Mouse (Mus musculus) mouse embryonic stem cell (cell line): ENCODE data around the gene Eif3m.
"Not testable (repeated sequence)": the region's sequence is repeated elsewhere in the genome, so short reads cannot be mapped to it uniquely, and the experiment has no call there.

Source experiments
- in situ Hi-C, 2 experiments: fragments of 300-500 bp; cut with MboI; formaldehyde crosslinking; loops; 1 replicate in 1 of 2; 3 replicates in 1 of 2; pipeline ENCODE4 v1.14.3; 2019 to 2020; ENCODE audit warnings: low sequenced_read_pairs in 2 of 2, low pct_unique_long_range_greater_than_20kb in 1 of 2, mixed read lengths in 1 of 2; ENCODE audit not compliant: unreplicated experiment in 1 of 2

Eif3m gene

GRCm38 (mm10) chr2:105016967-105017287 is at the start of gene Eif3m:
Eif3m (minus strand) TSS chr2:105017080.
- in situ Hi-C loops, result no loop called here

DNA sequence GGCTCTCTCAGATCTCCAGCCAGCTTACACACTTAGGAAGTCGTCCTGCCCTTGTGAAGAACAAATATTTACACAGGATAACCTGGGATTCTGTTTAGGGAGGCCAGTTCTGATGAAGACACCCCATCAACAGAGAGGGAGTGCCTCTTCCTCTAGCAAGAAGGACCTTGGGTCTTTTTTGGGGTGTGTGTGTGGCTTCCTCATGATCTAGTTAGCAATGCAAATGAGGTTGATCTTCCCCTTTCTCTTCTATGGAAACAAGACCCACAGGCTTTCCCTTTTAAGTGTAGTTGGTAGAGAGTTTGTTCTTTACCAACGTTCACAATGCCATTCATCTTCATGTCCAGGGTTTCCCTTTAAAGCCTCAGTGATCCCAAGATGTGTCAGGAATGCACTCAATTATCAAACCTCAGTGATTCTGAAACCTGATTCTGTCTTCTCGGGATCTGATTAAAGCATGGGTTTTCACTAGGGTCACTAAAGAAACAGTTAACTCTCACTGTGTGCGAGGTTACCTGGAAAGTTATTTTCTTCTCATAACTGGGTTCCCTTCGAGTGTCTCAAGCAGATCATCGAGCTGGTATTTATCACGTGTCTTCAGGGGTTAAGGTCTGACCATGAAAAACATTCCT is 46.0 kb upstream of the Eif3m start:
- in situ Hi-C loops, result no loop called here

GRCm38 (mm10) chr2:105058577-105059116 is 41.8 kb upstream of the Eif3m start:
- in situ Hi-C loops, result no loop called here

GRCm38 (mm10) chr2:105055529-105055928 is 38.6 kb upstream of the Eif3m start:
- in situ Hi-C loops, result no loop called here

GRCm38 (mm10) chr2:105048301-105048700 is 31.4 kb upstream of the Eif3m start:
- in situ Hi-C loops, result no loop called here

DNA sequence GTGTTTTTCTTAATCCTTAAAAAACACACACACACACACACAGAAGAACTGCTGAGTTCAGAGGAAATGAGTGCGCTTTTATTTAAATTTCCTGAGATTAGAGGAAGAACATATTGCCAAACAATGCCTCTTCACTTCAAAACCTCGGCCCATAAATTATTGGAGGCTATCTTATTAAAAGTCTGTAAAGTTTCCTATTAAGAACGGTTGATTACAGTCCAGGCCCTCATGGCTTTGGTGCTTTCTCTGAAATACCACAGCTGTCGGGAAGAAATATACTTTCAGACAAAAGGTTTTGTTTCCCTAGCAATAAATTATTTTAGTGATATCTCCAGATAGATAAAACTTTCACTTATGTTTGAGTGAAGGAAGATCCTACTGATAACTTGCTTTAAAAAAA is 26.3 kb upstream of the Eif3m start:
- in situ Hi-C loops, result no loop called here

DNA sequence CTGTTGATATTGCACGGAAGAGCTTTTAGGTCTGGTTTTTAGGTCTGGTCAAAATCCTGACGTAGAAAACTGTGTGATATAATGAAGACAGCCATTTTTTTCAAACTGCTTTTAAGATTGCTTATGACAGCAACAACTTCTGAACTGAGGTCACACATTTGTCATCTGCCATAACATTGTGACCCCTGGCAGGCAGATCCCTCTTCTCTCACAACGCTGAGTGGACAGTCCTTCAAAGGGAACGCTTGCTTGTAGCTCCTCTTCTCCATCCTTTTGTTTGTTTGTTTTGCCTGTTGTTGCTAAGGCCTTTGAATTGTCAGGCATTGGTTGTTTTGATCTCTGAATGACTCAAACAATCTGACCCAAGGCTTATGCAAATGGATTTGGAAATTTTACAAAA is 24.0 kb upstream of the Eif3m start:
- in situ Hi-C loops, result no loop called here

GRCm38 (mm10) chr2:105038879-105039278 is 22.0 kb upstream of the Eif3m start:
- in situ Hi-C loops, result no loop called here

DNA sequence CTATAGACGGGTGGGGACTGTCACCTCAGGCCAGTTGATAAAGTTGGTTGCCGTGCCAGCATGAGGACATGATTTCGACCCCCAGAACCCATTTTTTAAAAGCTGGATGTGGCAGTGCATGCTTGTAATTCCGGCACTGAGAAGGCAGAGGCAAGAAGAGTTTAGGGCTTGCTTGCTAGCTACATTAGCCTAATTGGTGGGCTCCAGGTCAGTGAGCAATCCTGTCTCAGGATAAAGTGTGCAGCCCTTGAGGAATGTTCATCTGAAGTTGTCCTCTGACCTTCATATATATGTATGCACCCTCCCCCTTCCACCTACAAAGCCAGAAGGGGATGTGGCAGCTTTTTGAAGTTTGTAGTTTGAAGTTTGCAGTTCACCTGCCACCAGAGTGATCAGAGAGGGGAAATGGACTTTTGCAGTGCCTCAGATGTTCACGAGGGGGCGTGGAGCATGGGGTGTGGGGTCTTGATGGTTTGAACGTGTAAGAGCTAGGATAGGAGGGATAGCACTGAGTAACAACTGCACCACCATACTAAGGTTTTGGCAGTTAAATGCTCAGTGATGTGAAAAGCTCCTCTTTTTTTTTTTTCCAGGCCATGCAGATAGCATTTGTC is 21.2 kb upstream of the Eif3m start:
- in situ Hi-C loops, result no loop called here

DNA sequence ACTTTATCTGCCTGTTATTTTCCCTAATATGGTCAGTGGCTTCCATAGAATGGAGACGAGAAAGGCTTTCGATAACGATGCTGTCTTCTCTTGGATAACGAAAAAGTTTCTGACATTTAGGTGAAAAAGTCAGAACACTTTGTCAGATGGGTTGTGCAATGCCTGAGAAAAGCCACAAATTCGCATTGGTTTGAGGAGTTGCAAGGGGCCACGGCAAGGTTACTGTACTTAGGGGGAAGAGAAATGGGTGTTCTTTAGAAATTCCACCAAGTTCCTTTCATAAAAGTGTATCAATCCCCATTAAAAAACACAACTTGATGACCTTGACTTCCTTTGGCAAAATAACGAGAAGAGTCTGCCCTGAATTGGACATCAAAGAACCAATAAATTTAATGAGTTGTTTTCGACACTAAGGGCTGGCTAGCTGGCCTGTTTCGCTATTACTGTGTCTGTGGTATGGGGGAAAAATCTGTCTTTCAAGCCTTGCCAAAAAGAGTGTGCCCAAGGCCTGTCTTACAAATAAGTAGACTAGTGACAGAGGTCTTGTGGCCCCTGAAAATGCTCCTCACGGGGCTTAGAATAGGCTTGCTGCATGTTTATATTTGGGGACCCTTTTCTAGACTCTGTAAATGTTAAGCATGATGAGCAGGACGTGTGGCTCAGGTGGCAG is 19.7 kb upstream of the Eif3m start:
- in situ Hi-C loops, result no loop called here

DNA sequence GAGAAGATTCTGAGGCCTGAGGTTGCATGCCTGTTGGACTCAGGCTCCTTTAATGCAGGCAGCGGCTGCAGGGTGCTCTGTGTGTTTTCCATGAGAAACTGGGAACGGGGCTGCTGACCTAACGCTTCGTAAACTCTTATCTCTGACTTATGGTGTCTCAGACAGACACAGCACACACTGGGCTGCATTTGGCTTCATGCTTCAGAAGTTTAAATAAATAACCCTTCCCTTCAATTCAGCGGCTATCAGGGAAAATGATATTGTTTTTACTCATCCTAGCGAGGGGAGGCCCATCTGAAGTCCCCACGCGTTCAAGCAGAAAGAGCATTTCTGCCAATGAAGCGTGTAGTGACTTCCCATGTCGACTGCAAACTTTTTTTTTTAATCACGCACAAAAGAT is 19.1 kb upstream of the Eif3m start:
- in situ Hi-C loops, result no loop called here

- in situ Hi-C loops, result no loop called here
Measured at GRCm38 (mm10) chr2:105034084-105034483, 17.2 kb upstream of the Eif3m start.

DNA sequence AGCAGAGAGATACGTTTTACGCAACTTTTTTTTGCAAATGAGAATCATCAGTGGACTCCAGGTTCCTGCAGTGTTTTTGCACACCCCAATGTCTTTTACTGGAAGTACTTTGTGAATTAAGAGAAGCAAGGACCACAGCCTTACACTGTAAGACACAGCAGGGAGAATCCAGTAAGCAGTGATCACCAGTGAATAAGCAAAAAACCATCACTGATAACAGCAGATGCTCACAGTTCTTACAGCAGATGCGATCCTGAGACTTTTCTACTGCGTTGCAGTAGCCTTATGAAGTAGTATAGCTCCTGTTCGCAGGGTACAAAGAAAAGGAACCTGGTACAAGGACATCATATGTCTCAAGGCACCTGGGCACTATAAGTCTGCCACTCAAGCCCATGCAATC is 13.6 kb upstream of the Eif3m start:
- in situ Hi-C loops, result no loop called here

- in situ Hi-C loops, result no loop called here
Measured at GRCm38 (mm10) chr2:105028806-105029205, 11.9 kb upstream of the Eif3m start.

DNA sequence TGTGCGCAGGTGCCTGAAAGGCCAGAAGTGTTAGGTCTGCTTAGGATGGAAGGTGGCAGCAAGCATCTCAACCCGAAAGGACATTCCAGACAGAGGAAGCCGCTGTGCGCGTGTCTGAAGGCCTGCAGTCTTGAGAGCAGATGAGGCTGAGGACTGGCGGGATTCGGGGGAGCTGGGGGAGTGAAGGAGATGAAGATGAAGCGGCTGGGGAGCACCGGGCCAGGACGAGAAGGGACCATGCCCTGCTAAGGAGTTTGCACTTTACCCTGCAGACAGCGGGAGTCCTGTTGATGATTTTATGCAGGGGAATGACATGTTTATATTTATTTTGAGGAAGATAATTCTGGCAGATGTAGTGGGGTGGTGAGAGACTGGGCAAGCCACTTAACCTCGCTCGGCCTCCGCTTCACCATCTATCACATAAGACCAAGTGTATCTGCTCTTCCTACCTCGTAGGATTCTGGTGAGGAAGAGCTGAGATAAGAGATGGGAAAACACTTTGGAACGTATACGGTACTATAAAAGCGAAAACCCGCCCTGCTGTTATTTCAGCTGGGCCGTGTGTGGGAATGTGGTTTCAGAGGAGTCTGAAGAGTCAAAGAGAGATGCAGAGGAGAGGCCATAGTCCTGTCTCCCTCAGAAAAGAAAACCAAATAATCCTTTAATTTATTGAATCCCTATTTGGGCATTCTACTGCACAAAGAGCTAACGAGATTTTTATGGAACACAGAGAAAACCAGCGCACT is 10.2 kb upstream of the Eif3m start:
- in situ Hi-C loops, result no loop called here

DNA sequence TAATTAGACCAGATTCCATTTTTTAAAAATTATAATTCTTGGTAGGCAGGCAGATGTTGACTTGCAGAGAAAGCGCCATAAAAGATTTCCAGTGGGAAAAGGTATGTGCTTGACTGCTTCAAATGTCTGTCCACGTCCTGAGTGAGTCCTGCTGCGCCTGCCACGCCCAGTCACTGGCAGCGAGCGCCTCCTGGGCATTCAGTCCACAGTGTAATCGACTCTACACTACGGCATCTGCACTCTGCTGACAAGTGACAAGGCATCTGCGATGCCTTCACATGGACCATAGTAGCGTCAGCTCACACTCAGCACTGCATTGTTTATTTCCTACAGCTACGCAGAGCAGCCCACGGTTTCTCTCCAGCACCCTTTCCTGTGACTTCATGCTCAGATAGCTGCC is 8.7 kb upstream of the Eif3m start:
- in situ Hi-C loops, result not testable (repeated sequence)

GRCm38 (mm10) chr2:105023815-105024214 is 6.9 kb upstream of the Eif3m start:
- in situ Hi-C loops, result no loop called here

- in situ Hi-C loops, result no loop called here
Measured at GRCm38 (mm10) chr2:105023031-105023615, 6.2 kb upstream of the Eif3m start.

GRCm38 (mm10) chr2:105021836-105022235 is 5.0 kb upstream of the Eif3m start:
- in situ Hi-C loops, result no loop called here
